Mouse (Mus musculus) bone marrow macrophage, adult 2 months (primary cell): Measurements from ENCODE around the gene Hist3h2a.

Experiments used
- CTCF ChIP-seq: IDR thresholded peaks from 2 replicates; pipeline ENCODE4 v1.5.1; 2012; ENCODE audit warnings: low read depth, mild to moderate bottlenecking, low read length, moderate library complexity
- POLR2A ChIP-seq: IDR thresholded peaks from 2 replicates; pipeline ENCODE4 v1.6.1; 2012; ENCODE audit warnings: mild to moderate bottlenecking, low read depth, low read length, borderline replicate concordance

- TF ChIP-seq CTCF (no peak), POLR2A (no peak)
Measured at GRCm38 (mm10) chr11:58983691-58984341, 29.3 kb downstream of the Hist3h2a start.
